Mouse (Mus musculus): ENCODE measurements around the gene Ptrh1. TPM values are rescaled to one million over a fixed set of nuclear protein-coding genes. Genes with fewer than 3 reads are reported as not detected.
A peak's percentile ranks its signal among the peaks of the same experiment; 100 is the strongest.

The Ptrh1 gene
- polyA plus RNA-seq, 1 experiment = 83.9 TPM

- Histone ChIP-seq H3K36me3 (ENCODE audit: control insufficient read depth, insufficient read depth) (peaks cover 11% of the 10 kb centered on the region), H3K27me3 (ENCODE audit: control insufficient read depth, insufficient read depth, insufficient read length) (no peaks in the 10 kb centered on the region), H3K4me3 (ENCODE audit: insufficient read depth, poor library complexity, severe bottlenecking) (no peak overlapping the region), H3K79me3 (ENCODE audit: low read depth) (peaks cover 13% of the 10 kb centered on the region), H3K79me2 (ENCODE audit: control insufficient read depth, insufficient read depth) (peaks cover 22% of the 10 kb centered on the region), H3ac (ENCODE audit: control insufficient read depth, insufficient read length, low read depth) (no peak overlapping the region)
- no peak for TF ChIP-seq FOSL1 (IDR thresholded peaks at IDR 0.05; ENCODE audit: insufficient read depth, low read length, poor library complexity, severe bottlenecking)
These were observed 2.8 kb upstream of the Ptrh1 start for GRCm38 (mm10) chr2:32772626-32773279.

GRCm38 (mm10) chr2:32776192-32776591, 606 bp downstream of the Ptrh1 start:
- H3K27me3 ChIP-seq (ENCODE audit: control insufficient read depth, insufficient read depth, insufficient read length) = no peaks in the 10 kb centered on the region
- peaks cover 13% of the 10 kb centered on the region for H3K79me3 ChIP-seq (ENCODE audit: low read depth)
- H3K36me3 ChIP-seq (ENCODE audit: control insufficient read depth, insufficient read depth) = peaks cover 24% of the 10 kb centered on the region
- TF ChIP-seq USF1 (IDR thresholded peaks at IDR 0.05; ENCODE audit: low read depth) (peak; percentile 32), MYOD1 (IDR thresholded peaks at IDR 0.05; ENCODE audit: control insufficient read depth, insufficient read length, low read depth) (no peak)
- peak overlapping the region; percentile 92 for H3ac ChIP-seq (ENCODE audit: control insufficient read depth, insufficient read length, low read depth)
- peak overlapping the region; percentile 75 for H3K4me3 ChIP-seq (ENCODE audit: insufficient read depth, poor library complexity, severe bottlenecking)
- H3K79me2 ChIP-seq (ENCODE audit: control insufficient read depth, insufficient read depth) = peaks cover 27% of the 10 kb centered on the region

DNA sequence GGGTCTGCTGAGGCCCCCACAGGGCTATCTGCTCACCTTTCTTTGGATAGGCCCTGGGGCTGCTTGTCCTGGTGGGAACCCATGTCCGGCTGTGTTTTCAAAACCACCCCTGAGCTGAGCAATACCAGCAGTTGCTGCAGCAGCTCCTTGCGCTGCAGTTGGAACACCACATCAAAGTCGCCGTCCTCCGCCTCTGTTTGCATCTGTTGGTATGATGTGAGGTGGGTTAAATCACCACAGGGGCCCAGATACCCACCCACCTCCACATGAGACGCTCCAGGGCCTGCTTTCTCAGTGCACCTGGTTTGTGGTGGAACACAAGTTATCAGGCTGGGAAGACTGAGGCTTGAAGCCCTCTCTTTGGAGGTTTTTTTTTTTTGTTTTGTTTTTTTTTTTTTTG, 2.5 kb downstream of the Ptrh1 start:
- Histone ChIP-seq H3K27me3 (ENCODE audit: control insufficient read depth, insufficient read depth, insufficient read length) (no peaks in the 10 kb centered on the region), H3K79me2 (ENCODE audit: control insufficient read depth, insufficient read depth) (peaks cover 27% of the 10 kb centered on the region), H3K79me3 (ENCODE audit: low read depth) (peaks cover 13% of the 10 kb centered on the region), H3K4me3 (ENCODE audit: insufficient read depth, poor library complexity, severe bottlenecking) (no peak overlapping the region), H3ac (ENCODE audit: control insufficient read depth, insufficient read length, low read depth) (no peak overlapping the region), H3K36me3 (ENCODE audit: control insufficient read depth, insufficient read depth) (peaks cover 24% of the 10 kb centered on the region)
- TF ChIP-seq MYOG (IDR thresholded peaks at IDR 0.05; ENCODE audit: control insufficient read depth, extremely low read depth, insufficient read length) = no peak
- TF ChIP-seq MAX (IDR thresholded peaks at IDR 0.05) = no peak
- TF ChIP-seq FOSL1 (IDR thresholded peaks at IDR 0.05; ENCODE audit: insufficient read depth, low read length, poor library complexity, severe bottlenecking) = no peak
- no peak for TF ChIP-seq USF1 (IDR thresholded peaks at IDR 0.05; ENCODE audit: low read depth)
- TF ChIP-seq CTCF (IDR thresholded peaks at IDR 0.05; ENCODE audit: control insufficient read depth, insufficient read depth, insufficient read length) = no peak
- no peak for TF ChIP-seq CEBPB (IDR thresholded peaks at IDR 0.05; ENCODE audit: low read depth)
- no peak for TF ChIP-seq MYOD1 (IDR thresholded peaks at IDR 0.05; ENCODE audit: control insufficient read depth, insufficient read length, low read depth)

DNA sequence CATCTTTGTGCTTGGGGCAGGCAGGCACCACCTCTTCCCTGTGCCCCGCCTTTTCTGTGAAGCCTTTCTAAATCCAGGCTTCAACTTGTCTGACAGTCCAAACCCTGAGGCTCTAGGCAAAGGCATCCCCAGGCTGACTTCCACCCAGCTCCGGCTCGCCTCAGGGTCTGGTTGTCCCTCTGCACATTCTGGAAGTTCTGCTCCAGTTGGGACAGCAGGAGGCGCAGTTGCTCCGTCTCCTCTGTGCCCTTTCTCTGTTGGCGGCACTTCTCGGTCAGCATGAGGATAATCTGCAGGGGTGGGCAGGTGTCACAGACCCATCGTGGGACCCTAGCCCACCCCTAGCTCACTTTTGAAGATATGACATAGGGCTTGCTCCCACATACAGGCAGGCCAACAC, 3.5 kb downstream of the Ptrh1 start:
- Histone ChIP-seq H3K79me2 (ENCODE audit: control insufficient read depth, insufficient read depth) (peaks cover 27% of the 10 kb centered on the region), H3K27me3 (ENCODE audit: control insufficient read depth, insufficient read depth, insufficient read length) (no peaks in the 10 kb centered on the region), H3K79me3 (ENCODE audit: low read depth) (peaks cover 13% of the 10 kb centered on the region), H3ac (ENCODE audit: control insufficient read depth, insufficient read length, low read depth) (no peak overlapping the region), H3K4me3 (ENCODE audit: insufficient read depth, poor library complexity, severe bottlenecking) (no peak overlapping the region), H3K36me3 (ENCODE audit: control insufficient read depth, insufficient read depth) (peaks cover 24% of the 10 kb centered on the region)
- no peak for TF ChIP-seq FOSL1 (IDR thresholded peaks at IDR 0.05; ENCODE audit: insufficient read depth, low read length, poor library complexity, severe bottlenecking)
- TF ChIP-seq CTCF (IDR thresholded peaks at IDR 0.05; ENCODE audit: control insufficient read depth, insufficient read depth, insufficient read length) = peak; percentile 57

- Histone ChIP-seq H3K4me3 (ENCODE audit: insufficient read depth, poor library complexity, severe bottlenecking) (no peak overlapping the region), H3ac (ENCODE audit: control insufficient read depth, insufficient read length, low read depth) (no peak overlapping the region), H3K79me3 (ENCODE audit: low read depth) (peaks cover 13% of the 10 kb centered on the region), H3K79me2 (ENCODE audit: control insufficient read depth, insufficient read depth) (peaks cover 27% of the 10 kb centered on the region), H3K36me3 (ENCODE audit: control insufficient read depth, insufficient read depth) (peaks cover 24% of the 10 kb centered on the region), H3K27me3 (ENCODE audit: control insufficient read depth, insufficient read depth, insufficient read length) (no peaks in the 10 kb centered on the region)
- TF ChIP-seq CTCF (IDR thresholded peaks at IDR 0.05; ENCODE audit: control insufficient read depth, insufficient read depth, insufficient read length) (no peak), MAX (IDR thresholded peaks at IDR 0.05) (no peak), CEBPB (IDR thresholded peaks at IDR 0.05; ENCODE audit: low read depth) (no peak), MYOG (IDR thresholded peaks at IDR 0.05; ENCODE audit: control insufficient read depth, extremely low read depth, insufficient read length) (no peak), USF1 (IDR thresholded peaks at IDR 0.05; ENCODE audit: low read depth) (no peak), MYOD1 (IDR thresholded peaks at IDR 0.05; ENCODE audit: control insufficient read depth, insufficient read length, low read depth) (no peak), FOSL1 (IDR thresholded peaks at IDR 0.05; ENCODE audit: insufficient read depth, low read length, poor library complexity, severe bottlenecking) (no peak)
These were observed 4.1 kb downstream of the Ptrh1 start for GRCm38 (mm10) chr2:32779714-32780113.

DNA sequence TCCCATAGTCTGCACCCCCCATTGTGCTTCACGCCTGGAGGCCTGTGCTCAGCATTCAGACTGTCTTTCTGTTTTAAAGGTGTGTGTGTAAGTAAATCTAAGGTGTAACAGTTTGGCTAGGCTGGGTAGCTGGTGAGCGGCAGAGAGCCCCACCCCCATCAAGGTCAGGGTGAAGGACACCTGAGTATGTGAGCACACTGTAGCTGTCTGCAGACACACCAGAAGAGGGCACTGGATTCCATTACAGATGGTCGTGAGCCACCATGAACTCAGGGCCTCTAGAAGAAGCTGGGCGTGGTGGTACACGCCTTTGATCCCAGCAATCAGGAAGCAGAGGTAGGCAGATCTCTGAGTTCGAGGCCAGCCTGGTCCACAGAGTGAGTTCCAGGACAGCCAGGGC, 6.1 kb downstream of the Ptrh1 start:
- TF ChIP-seq CTCF (IDR thresholded peaks at IDR 0.05; ENCODE audit: control insufficient read depth, insufficient read depth, insufficient read length) (no peak), MYOG (IDR thresholded peaks at IDR 0.05; ENCODE audit: control insufficient read depth, extremely low read depth, insufficient read length) (no peak), CEBPB (IDR thresholded peaks at IDR 0.05; ENCODE audit: low read depth) (no peak), USF1 (IDR thresholded peaks at IDR 0.05; ENCODE audit: low read depth) (no peak), FOSL1 (IDR thresholded peaks at IDR 0.05; ENCODE audit: insufficient read depth, low read length, poor library complexity, severe bottlenecking) (no peak), MAX (IDR thresholded peaks at IDR 0.05) (no peak), MYOD1 (IDR thresholded peaks at IDR 0.05; ENCODE audit: control insufficient read depth, insufficient read length, low read depth) (no peak)
- peaks cover 23% of the 10 kb centered on the region for H3K36me3 ChIP-seq (ENCODE audit: control insufficient read depth, insufficient read depth)

More for the DNA sequence above, 6.1 kb downstream of the Ptrh1 start:
- Histone ChIP-seq H3K4me3 (ENCODE audit: insufficient read depth, poor library complexity, severe bottlenecking) (no peak overlapping the region), H3ac (ENCODE audit: control insufficient read depth, insufficient read length, low read depth) (no peak overlapping the region), H3K27me3 (ENCODE audit: control insufficient read depth, insufficient read depth, insufficient read length) (no peaks in the 10 kb centered on the region), H3K79me2 (ENCODE audit: control insufficient read depth, insufficient read depth) (peaks cover 15% of the 10 kb centered on the region), H3K79me3 (ENCODE audit: low read depth) (peaks cover 3% of the 10 kb centered on the region)
